ENCODE assay signal across 8 mouse cellular contexts in the genomic region with DNA sequence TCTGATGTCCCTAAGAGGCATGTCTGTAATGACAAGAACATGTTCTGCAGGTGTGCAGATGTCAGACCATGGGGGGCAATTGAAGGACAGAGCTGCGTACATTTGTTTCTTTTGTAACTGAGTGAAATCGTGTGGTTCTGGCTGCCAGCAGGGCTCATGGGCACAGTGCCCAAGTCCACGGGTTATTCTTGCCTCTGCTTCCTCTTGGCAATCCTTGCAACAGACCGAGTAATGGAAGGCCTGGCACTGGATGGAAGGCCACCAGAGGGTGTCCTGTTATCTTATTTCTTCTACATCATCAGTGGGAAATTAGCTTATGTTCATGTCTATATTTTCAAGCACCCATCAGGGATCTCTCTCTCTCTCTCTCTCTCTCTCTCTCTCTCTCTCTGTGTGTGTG. TPM values are rescaled to one million over a fixed set of nuclear protein-coding genes. Genes with fewer than 3 reads are reported as not detected.
DNase-seq lines count a peak whose midpoint lies in the region; ATAC-seq lines count a peak whose summit lies in the region.
"Had no signal": no experiment of that assay in that cellular context is flagged by ENCODE, and none has a peak within 500 bp of the region (broad histone marks: within the 10 kb centered on the region; RNA-seq: fewer than 3 reads in every experiment).

No protein-coding gene starts in this region.

- no peak for DNase-seq in neural tube, embryonic 10.5 days (ENCODE audit: extremely low spot score, low spot score)
- peak; percentile 84 to 86 for DNase-seq in cerebellum, adult 18-20 months
- peak; percentile 51 to 63 for DNase-seq in layer of hippocampus, postnatal 25 days (ENCODE audit: extremely low spot score in 1 of 2, low spot score in 1 of 2)
- DNase-seq in ovary, postnatal 10 days (ENCODE audit: low spot score): peak; percentile 39
- no peak for DNase-seq in retina, postnatal 1 day

- peaks cover 19% of the 10 kb centered on the region for H3K4me1 ChIP-seq in neural tube, embryonic 13.5 days (replicated peaks)

- H3K27ac ChIP-seq in neural tube, embryonic 13.5 days (replicated peaks): no peak overlapping the region
- H3K27ac ChIP-seq: limb, embryonic 12.5 days had no signal

- peak; percentile 64; the same call in 1 of the 2 replicates for ATAC-seq in neural tube, embryonic 13.5 days (ENCODE audit: low read depth)
- ATAC-seq in granulocyte monocyte progenitor cell, adult 5-6 weeks (replicated peaks; ENCODE audit: poor library complexity, severe bottlenecking): peak; percentile 75

- no peak overlapping the region for H3K4me2 ChIP-seq in neural tube, embryonic 13.5 days
- H3K4me2 ChIP-seq: limb, embryonic 12.5 days had no signal

- no peak overlapping the region for H3K4me3 ChIP-seq in neural tube, embryonic 13.5 days
- H3K4me3 ChIP-seq: limb, embryonic 12.5 days had no signal

- no peaks in the 10 kb centered on the region for H3K9me3 ChIP-seq in neural tube, embryonic 13.5 days
- H3K9me3 ChIP-seq: limb, embryonic 12.5 days had no signal

- no peaks in the 10 kb centered on the region for H3K27me3 ChIP-seq in neural tube, embryonic 13.5 days
- H3K27me3 ChIP-seq: limb, embryonic 12.5 days had no signal

- no peak overlapping the region for H3K9ac ChIP-seq in neural tube, embryonic 13.5 days
- H3K9ac ChIP-seq: limb, embryonic 12.5 days had no signal

- peaks cover 8% of the 10 kb centered on the region; the same call in 1 of the 2 replicates for H3K36me3 ChIP-seq in neural tube, embryonic 13.5 days

- WGBS in neural tube, embryonic 13.5 days: 44% methylated on average over 4 of the region's 4 CpGs

RNA-seq across cellular contexts. Expression of gene Sfmbt1, which starts 19.0 kb away (rescaled TPM):
- 14.7 and 15.6 TPM in 2 replicates for polyA plus RNA-seq in neural tube, embryonic 13.5 days (2015; fragmentation: Nextera tagmentation; extraction: Ambion mirVana)
- 11.7 and 13.0 TPM in 2 replicates for total RNA-seq in granulocyte monocyte progenitor cell, adult 5-6 weeks (2014; fragmentation: Nextera tagmentation)
- total RNA-seq in granulocyte monocyte progenitor cell, adult 5-6 weeks (2017): 8.1 and 13.5 TPM in 2 replicates
- 10 to 100 TPM; 28.9 to 30.1 TPM for total RNA-seq in layer of hippocampus, postnatal 25 days (2021)

RNA-seq across cellular contexts. Expression of gene Rft1, which starts 41.4 kb away (rescaled TPM):
- 9.6 and 9.9 TPM in 2 replicates for polyA plus RNA-seq in neural tube, embryonic 13.5 days (2015; fragmentation: Nextera tagmentation; extraction: Ambion mirVana)
- 16.7 and 20.4 TPM in 2 replicates for total RNA-seq in granulocyte monocyte progenitor cell, adult 5-6 weeks (2014; fragmentation: Nextera tagmentation)
- 16.9 and 21.4 TPM in 2 replicates for total RNA-seq in granulocyte monocyte progenitor cell, adult 5-6 weeks (2017)
- 10 to 100 TPM; 10.1 to 11.3 TPM for total RNA-seq in layer of hippocampus, postnatal 25 days (2021)

Comparison
In these comparisons a context has a peak if more than half of its experiments do, and no peak if none do; other contexts are left out.
1. DNase-seq: peak in cerebellum, adult 18-20 months (2 of 2), layer of hippocampus, postnatal 25 days (2 of 2) and ovary, postnatal 10 days (single experiment); none in neural tube, embryonic 10.5 days (single experiment) and retina, postnatal 1 day (single experiment).